Mouse (Mus musculus) limb, embryonic 12.5 days (tissue): Measurements from ENCODE around the gene Tanc1. TPM values are rescaled to one million over a fixed set of nuclear protein-coding genes. Genes with fewer than 3 reads are reported as not detected.

Experiments used
- ATAC-seq: fragments of 200-750 bp; cut with Nextera tagmentation; 2 replicates; pipeline ENCODE4 v1.8.0; 2017; ENCODE audit warnings: low read depth, moderate TSS enrichment; ENCODE audit not compliant: insufficient number of reproducible peaks, insufficient read depth, low FRiP score, low TSS enrichment
- H3K27ac ChIP-seq: fragments of 300-500 bp; sonication (generic); 2 replicates; pipeline ENCODE4 v1.5.1; 2016; ENCODE audit warnings: mild to moderate bottlenecking, moderate library complexity
- H3K27me3 ChIP-seq: fragments of 300-500 bp; sonication (generic); 2 replicates; pipeline ENCODE4 v1.6.1; 2016; ENCODE audit warnings: mild to moderate bottlenecking, moderate library complexity
- H3K36me3 ChIP-seq: fragments of 300-500 bp; sonication (generic); 2 replicates; pipeline ENCODE4 v1.6.1; 2016; ENCODE audit warnings: mild to moderate bottlenecking, moderate library complexity
- H3K4me1 ChIP-seq: fragments of 300-500 bp; sonication (generic); replicated peaks from 2 replicates; pipeline ENCODE4 v1.6.1; 2016
- H3K4me2 ChIP-seq: fragments of 300-500 bp; sonication (generic); 2 replicates; pipeline ENCODE4 v1.6.1; 2016; ENCODE audit warnings: mild to moderate bottlenecking, moderate library complexity
- H3K4me3 ChIP-seq: fragments of 300-500 bp; sonication (generic); replicated peaks from 2 replicates; pipeline ENCODE4 v1.5.1; 2016; ENCODE audit warnings: mild to moderate bottlenecking
- H3K9ac ChIP-seq: fragments of 300-500 bp; sonication (generic); replicated peaks from 2 replicates; pipeline ENCODE4 v1.6.1; 2016; ENCODE audit warnings: mild to moderate bottlenecking, moderate library complexity
- H3K9me3 ChIP-seq: fragments of 300-500 bp; sonication (generic); 2 replicates; pipeline ENCODE4 v1.6.1; 2016; ENCODE audit warnings: mild to moderate bottlenecking, moderate library complexity
- WGBS: fragments of 180-500 bp; shearing (Covaris S2); methylation state at CpG from one replicate; pipeline ENCODE4 v1.1.7; 2016; 5-methylcytosine and 5-hydroxymethylcytosine counted together
- polyA plus RNA-seq: library from polyadenylated mRNA; unstranded; fragments of >200 nt; fragmentation: Nextera tagmentation; extraction: Ambion mirVana; gene quantifications from 2 replicates; pipeline ENCODE4 v1.2.1, GENCODE M21; 2016

Gene Tanc1
- polyA plus RNA-seq, 1 experiment from 2014 or later: 70.6 TPM

- Histone ChIP-seq H3K9ac (no peak overlapping the region), H3K4me3 (no peak overlapping the region), H3K9me3 (no peaks in the 10 kb centered on the region), H3K27ac (no peak overlapping the region), H3K4me1 (peaks cover 52% of the 10 kb centered on the region), H3K36me3 (peaks cover 9% of the 10 kb centered on the region), H3K27me3 (no peaks in the 10 kb centered on the region), H3K4me2 (no peak overlapping the region)
- ATAC-seq: no peak
- 91% methylated on average over 8 of the region's 8 CpGs for WGBS
Measured at GRCm38 (mm10) chr2:59651801-59652200, 40.0 kb downstream of the Tanc1 start.

DNA sequence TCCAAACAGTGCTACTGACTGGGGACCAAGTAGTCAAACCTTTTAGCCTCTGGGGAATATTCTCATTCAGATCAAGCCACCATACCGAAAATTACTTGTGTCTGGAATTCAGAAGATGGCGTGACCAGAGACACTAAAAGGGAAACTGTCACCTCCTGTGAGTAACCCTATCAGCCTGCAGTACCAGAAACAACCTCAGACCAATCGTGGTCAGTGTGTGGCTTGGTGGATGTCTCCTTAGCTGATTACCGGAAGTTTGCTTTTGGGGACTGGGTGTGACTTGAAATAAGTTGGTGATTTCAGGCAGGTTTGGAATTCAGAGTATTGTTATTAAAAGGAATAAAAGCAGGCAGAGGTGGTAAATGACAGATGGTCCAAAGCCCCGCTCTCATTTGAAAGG is 40.9 kb downstream of the Tanc1 start:
- no peak overlapping the region for H3K27ac ChIP-seq

DNA sequence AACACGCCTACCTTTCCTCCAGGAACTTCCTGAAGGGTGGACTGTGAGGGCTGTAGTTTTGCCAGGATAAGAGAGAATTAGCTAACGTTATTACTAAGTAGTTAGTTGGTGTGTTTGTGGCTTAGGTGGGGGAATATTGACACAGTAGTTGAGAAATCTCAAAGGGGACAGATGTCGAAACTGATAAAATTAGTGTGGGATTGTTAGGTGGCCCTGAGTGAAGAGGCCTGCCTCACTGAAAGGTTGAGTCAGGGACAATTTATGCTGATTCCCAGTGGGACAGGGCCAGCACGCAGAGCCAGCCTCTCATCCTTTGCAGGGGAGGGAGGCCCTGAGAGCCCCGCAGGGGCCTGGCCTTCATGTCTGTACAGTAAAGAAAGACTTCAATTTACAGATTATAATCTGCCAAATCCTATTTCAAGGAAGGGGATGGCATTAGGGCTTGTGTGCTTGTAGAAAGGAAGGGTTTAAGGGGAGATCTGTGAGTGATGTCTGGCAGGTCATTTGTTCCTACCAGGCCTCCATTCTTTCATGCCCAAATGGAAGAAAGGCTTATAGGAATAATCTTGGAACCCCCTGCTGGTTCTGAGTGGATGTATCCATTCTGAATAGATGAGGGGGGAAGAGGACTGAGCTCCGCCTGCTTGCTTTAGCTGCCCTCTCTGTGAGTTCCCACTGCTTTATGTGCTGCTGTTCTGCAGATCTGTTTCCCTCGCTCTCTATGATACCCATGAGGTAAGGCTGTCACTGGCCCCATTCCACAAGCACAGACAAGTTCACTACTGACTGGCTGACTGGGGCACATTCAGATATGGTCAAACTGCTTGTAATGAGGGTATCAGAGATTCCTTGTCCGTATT is 41.7 kb downstream of the Tanc1 start:
- ATAC-seq: no peak
- WGBS: 59% methylated on average over 8 of the region's 8 CpGs
- no peaks in the 10 kb centered on the region for H3K27me3 ChIP-seq
- no peak overlapping the region for H3K9ac ChIP-seq
- H3K36me3 ChIP-seq: peaks cover 9% of the 10 kb centered on the region
- no peak overlapping the region for H3K4me2 ChIP-seq
- peaks cover 38% of the 10 kb centered on the region for H3K4me1 ChIP-seq
- no peak overlapping the region for H3K4me3 ChIP-seq
- no peaks in the 10 kb centered on the region for H3K9me3 ChIP-seq
- H3K27ac ChIP-seq: no peak overlapping the region

More for the DNA sequence above, 40.9 kb downstream of the Tanc1 start:
- H3K36me3 ChIP-seq: peaks cover 10% of the 10 kb centered on the region
- no peak overlapping the region for H3K4me3 ChIP-seq
- no peaks in the 10 kb centered on the region for H3K9me3 ChIP-seq
- peaks cover 46% of the 10 kb centered on the region for H3K4me1 ChIP-seq
- H3K9ac ChIP-seq: no peak overlapping the region
- no peak overlapping the region for H3K4me2 ChIP-seq
- no peaks in the 10 kb centered on the region for H3K27me3 ChIP-seq
- WGBS: 79% methylated on average over 5 of the region's 5 CpGs
- ATAC-seq: no peak

DNA sequence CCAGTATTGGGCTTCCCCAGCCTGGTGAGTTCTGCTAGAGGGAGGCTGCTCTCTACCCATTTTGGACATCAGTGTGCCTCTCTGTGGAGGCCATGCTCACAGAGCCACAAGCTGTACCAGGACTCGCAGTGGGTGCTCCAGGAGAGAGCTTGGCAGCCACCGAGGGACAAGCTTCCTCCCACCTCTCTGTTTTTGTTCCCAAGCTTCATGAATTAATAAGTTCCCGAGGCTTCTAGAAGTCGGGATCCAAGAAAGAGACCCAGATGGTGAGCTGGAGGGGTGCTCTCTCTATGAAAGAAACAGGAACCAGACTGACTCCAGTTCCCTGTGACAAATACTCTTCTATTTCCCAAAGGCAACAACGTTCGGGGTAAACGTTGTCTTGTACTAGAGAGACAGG is 43.6 kb downstream of the Tanc1 start:
- no peak for ATAC-seq
- Histone ChIP-seq H3K4me2 (no peak overlapping the region), H3K36me3 (peaks cover 9% of the 10 kb centered on the region), H3K27ac (no peak overlapping the region; the same call in 1 of the 2 replicates), H3K27me3 (no peaks in the 10 kb centered on the region), H3K9ac (no peak overlapping the region), H3K4me1 (peaks cover 49% of the 10 kb centered on the region), H3K9me3 (no peaks in the 10 kb centered on the region), H3K4me3 (no peak overlapping the region)
- whole genome bisulfite sequencing: 71% methylated on average over 7 of the region's 7 CpGs

DNA sequence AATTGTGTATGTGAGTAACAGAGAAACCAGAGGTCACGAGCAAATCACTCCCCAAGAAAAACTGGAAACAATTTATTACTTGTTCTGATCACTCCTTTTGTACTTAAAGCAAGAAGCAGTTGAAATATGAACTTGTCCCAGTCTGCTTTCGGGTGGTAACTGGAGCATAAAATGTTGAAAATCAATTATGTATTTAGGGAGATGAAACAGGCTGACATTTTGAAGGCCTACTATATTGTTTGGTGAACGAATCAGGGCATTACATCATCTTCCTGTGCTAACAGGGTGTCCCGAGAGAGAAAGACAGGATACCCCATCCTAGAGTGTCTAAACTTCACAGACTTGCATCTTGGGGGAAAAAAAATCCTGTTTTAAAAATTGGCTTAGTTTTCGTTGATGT is 44.8 kb downstream of the Tanc1 start:
- H3K27me3 ChIP-seq: no peaks in the 10 kb centered on the region
- H3K9me3 ChIP-seq: no peaks in the 10 kb centered on the region
- no peak overlapping the region for H3K9ac ChIP-seq
- peaks cover 61% of the 10 kb centered on the region for H3K4me1 ChIP-seq
- H3K4me3 ChIP-seq: no peak overlapping the region
- H3K27ac ChIP-seq: no peak overlapping the region
- H3K36me3 ChIP-seq: peaks cover 9% of the 10 kb centered on the region
- H3K4me2 ChIP-seq: no peak overlapping the region
- ATAC-seq: no peak
- WGBS: 57% methylated on average over 5 of the region's 5 CpGs

DNA sequence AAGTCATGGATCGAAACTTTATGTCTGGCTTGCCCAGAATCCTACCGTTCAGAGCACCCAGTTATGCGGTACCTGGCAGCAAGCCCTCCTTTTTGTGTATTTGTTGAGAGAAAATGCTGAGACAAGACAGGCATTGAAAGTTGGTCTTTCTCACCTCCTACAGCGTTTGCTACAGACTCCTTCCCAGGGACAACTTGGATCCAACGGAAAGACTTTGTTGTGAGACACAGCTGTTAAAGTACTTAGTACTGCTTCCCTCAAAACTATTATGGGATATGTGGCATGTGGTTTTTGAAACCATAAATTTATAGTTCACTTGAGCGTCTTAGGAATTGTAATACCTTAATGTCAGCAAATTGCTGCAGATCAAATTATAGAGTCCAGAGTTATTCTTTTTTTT is 47.8 kb downstream of the Tanc1 start:
- ATAC-seq: no peak
- H3K4me3 ChIP-seq: no peak overlapping the region
- 62% methylated on average over 6 of the region's 6 CpGs for WGBS
- H3K36me3 ChIP-seq: peaks cover 8% of the 10 kb centered on the region
- peak overlapping the region; percentile 37; the same call in 1 of the 2 replicates for H3K27ac ChIP-seq
- no peaks in the 10 kb centered on the region for H3K9me3 ChIP-seq
- H3K27me3 ChIP-seq: no peaks in the 10 kb centered on the region
- peaks cover 55% of the 10 kb centered on the region for H3K4me1 ChIP-seq
- H3K4me2 ChIP-seq: no peak overlapping the region
- H3K9ac ChIP-seq: no peak overlapping the region

- Histone ChIP-seq H3K9me3 (no peaks in the 10 kb centered on the region), H3K4me3 (no peak overlapping the region), H3K27ac (peak overlapping the region; percentile 57), H3K27me3 (no peaks in the 10 kb centered on the region), H3K36me3 (peaks cover 3% of the 10 kb centered on the region; the same call in 1 of the 2 replicates), H3K4me2 (peak overlapping the region; percentile 13; the same call in 1 of the 2 replicates), H3K9ac (no peak overlapping the region), H3K4me1 (peaks cover 46% of the 10 kb centered on the region)
- no peak for ATAC-seq
- WGBS: 30% methylated on average over 16 of the region's 16 CpGs
Measured at GRCm38 (mm10) chr2:59660891-59661805, 49.3 kb downstream of the Tanc1 start.

DNA sequence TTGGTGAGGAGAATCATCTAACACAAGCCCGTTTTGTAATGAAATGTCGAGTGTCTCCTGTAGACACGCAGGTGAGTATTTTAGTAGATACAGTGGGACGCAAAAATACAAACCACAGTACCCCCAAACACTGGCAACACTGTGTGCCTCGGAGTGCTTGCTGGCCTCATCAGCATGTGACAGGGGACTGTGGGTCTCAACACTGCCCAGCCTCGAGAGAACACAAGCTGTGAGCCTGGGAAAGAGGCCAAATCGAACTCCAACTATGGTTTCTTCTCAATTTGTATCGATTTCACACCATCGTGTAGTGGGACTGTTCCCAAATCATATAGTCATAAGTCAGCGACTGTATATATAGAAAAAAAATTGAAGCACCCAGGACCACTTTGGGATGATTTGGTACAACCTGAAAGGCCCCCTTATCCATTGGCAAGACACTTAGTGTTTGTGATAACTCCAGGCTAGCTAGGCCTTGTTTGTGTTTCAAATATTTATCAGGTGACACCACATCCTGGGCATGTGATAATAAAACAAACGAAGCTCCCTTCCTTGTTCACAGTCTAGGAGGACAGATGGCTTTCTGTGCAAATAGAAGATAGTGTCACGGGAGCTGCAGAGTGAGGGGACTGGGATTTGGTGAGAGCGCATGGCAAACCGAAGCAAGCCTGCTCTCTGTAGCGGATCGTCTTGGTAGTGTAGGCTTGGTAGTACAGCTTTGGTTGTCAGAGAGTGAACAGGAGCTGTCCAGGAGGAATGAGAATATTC is 53.1 kb downstream of the Tanc1 start:
- no peak overlapping the region for H3K9ac ChIP-seq
- no peak overlapping the region for H3K27ac ChIP-seq
- WGBS: 87% methylated on average over 16 of the region's 16 CpGs
- peaks cover 11% of the 10 kb centered on the region for H3K36me3 ChIP-seq
- no peak overlapping the region for H3K4me2 ChIP-seq
- no peaks in the 10 kb centered on the region for H3K27me3 ChIP-seq
- H3K9me3 ChIP-seq: no peaks in the 10 kb centered on the region; the same call in 1 of the 2 replicates
- no peak overlapping the region for H3K4me3 ChIP-seq
- no peak for ATAC-seq
- peaks cover 36% of the 10 kb centered on the region for H3K4me1 ChIP-seq

- peaks cover 36% of the 10 kb centered on the region for H3K4me1 ChIP-seq
- H3K36me3 ChIP-seq: peaks cover 11% of the 10 kb centered on the region
- H3K27me3 ChIP-seq: no peaks in the 10 kb centered on the region
- no peak for ATAC-seq
- no peak overlapping the region for H3K27ac ChIP-seq
- H3K4me3 ChIP-seq: no peak overlapping the region
- 88% methylated on average over 5 of the region's 5 CpGs for WGBS
- H3K4me2 ChIP-seq: no peak overlapping the region
- H3K9me3 ChIP-seq: no peaks in the 10 kb centered on the region; the same call in 1 of the 2 replicates
- H3K9ac ChIP-seq: no peak overlapping the region
Measured at GRCm38 (mm10) chr2:59666533-59666932, 54.7 kb downstream of the Tanc1 start.

DNA sequence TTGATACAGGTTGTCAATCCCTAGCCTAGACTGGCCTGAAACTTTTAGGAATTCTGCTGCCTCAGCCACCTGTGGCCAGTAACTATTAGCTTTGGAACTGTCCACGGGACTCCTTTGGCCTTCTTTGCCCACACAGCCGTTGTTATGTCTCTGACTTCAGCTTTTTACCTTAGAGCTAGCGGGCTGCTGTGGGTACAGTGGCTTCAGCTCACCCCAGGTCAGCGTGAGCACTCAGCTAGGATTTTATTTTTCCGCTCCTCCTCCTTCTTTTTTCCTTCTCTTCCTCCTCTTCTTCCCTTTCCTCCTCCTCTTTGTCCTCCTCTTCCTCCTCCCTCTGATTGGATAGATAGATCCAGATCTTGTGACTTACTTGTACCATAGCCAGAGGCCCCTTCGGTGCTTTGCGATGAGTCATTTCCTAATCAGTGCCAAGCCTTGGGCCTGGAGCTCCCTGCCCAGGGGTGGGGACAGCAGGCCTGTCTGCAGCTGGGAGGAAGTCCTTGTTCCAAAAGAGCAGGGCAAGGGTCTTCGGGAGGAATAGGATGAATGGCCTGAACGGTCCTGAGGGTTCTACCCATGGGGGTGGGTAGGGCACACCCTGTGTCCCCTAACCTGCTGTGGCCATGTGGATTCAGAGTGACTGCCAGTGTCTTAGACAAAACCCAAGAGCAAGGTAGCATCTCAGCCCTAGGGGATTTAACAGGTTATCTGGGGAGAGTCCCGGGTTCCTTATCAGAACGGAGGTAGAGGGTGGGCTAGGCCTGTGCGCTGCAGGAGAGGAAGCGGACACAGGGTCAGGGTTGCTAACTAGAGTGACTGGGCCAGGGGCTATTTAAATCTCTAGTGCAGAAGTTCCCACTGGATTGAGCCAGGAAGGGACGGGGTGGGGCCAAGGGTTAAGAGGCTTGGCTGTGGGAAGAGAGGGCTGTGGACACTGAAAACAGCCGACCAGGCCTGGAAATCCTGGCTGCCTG is 58.5 kb downstream of the Tanc1 start:
- H3K9me3 ChIP-seq: no peaks in the 10 kb centered on the region; the same call in 1 of the 2 replicates
- peaks cover 62% of the 10 kb centered on the region for H3K4me1 ChIP-seq
- H3K4me2 ChIP-seq: no peak overlapping the region
- H3K27me3 ChIP-seq: no peaks in the 10 kb centered on the region
- no peak overlapping the region for H3K4me3 ChIP-seq
- H3K36me3 ChIP-seq: peaks cover 17% of the 10 kb centered on the region
- ATAC-seq: no peak
- H3K9ac ChIP-seq: no peak overlapping the region; the same call in 1 of the 2 replicates
- 62% methylated on average over 15 of the region's 15 CpGs for WGBS
- peak overlapping the region; percentile 64; the same call in 1 of the 2 replicates for H3K27ac ChIP-seq
